Mouse (Mus musculus): ENCODE data around the gene Dcps.
A peak's percentile ranks its signal among the peaks of the same experiment; 100 is the strongest.

The Dcps gene

GRCm38 (mm10) chr9:35108916-35109315 lies 66.9 kb downstream of the Dcps start:
- peak; percentile 71 for DNase-seq (ENCODE audit: low read depth)

GRCm38 (mm10) chr9:35108066-35108465 lies 67.8 kb downstream of the Dcps start:
- no peak for DNase-seq (ENCODE audit: low read depth)

GRCm38 (mm10) chr9:35107396-35107795 lies 68.5 kb downstream of the Dcps start:
- DNase-seq (ENCODE audit: low read depth): no peak

DNA sequence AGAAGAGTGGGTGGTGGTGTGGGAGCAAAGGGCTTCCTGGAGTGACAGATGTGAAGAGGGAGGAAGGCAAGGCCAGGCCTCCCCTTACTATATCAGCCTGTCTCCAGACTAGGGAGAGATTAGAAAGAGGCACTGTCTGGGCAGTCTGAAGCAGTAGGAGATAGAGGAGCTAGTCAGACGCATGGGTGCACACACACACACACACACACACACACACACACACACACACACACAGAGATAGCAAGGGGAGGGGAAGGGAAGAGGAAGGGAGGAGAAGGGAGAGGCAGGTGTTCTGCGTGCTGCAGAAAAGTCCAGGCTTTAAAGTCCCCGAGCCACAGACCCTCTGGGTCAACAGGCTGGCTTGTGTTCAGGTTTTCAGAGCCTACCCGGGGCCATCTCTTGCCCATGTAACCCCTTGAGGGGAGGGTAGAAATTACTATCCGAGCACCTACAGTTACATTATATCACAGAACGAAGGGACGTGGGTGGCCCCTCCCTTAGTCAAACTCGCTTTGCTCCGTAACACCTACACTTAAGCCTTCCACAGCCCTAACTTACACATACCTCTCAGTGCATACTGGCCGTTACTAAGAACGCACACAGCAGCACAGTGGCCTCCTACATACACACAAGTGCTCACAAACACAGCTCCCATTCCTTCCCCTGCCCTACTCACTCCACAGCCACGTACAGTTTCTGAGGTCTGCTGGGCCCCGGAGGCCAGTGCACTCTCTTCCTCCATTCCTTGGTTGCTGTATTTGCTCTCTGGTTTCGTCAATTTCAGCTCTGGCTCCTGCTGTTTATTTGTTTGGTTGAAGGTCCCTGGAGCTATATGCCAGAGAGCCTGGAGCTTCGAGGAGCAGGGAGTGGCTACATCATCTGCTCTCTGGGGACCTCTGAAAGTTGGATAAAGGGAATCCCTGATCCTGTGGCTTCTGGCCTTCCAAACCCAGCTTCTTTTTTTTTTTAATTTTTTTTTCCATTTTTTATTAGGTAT lies 69.7 kb downstream of the Dcps start:
- DNase-seq (ENCODE audit: low read depth): no peak

DNA sequence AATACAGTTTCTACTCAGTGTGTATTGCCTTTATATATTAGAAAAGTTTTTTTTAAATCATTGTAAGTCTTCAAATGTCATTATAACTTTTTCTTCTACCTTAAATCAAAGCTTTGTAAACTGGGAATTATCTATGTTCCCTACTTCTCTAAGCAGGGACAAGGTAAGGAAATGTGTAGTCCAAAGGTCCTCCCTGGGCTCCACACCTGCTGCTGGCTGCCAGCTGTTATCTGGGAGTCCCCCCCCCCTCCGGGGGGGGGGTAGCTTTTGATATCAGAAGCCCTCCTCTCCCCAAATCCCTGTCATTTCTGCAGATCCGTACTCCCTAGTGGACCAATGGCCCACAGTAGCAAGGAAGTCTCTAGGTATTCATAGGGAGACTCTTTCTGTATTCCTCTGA lies 70.4 kb downstream of the Dcps start:
- DNase-seq (ENCODE audit: low read depth): no peak

GRCm38 (mm10) chr9:35104711-35105110 lies 71.2 kb downstream of the Dcps start:
- DNase-seq (ENCODE audit: low read depth): no peak

DNA sequence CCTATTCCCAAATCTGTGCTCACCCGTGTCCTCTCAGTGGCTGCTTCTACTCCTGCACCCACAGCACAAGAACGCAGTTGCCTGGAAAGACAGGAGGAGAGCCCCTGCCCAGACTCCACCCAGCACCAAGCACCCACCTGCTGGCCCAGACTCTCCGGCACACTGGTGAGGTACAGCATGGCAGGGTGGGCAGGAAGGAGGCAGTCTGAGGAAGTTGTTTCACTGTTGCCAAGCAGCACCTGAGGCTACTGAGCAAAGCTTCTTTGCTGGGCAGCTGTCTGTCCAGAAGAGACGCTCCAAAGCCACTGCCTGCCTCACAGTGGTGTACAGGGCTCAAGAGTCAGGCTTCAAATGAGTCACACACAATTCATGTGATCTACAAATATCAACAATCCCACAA lies 77.1 kb downstream of the Dcps start:
- peak; percentile 23 for DNase-seq (ENCODE audit: low read depth)

GRCm38 (mm10) chr9:35097901-35098300 lies 78.0 kb downstream of the Dcps start:
- no peak for DNase-seq (ENCODE audit: low read depth)

GRCm38 (mm10) chr9:35095726-35096125 lies 80.1 kb downstream of the Dcps start:
- DNase-seq (ENCODE audit: low read depth): peak; percentile 17

DNA sequence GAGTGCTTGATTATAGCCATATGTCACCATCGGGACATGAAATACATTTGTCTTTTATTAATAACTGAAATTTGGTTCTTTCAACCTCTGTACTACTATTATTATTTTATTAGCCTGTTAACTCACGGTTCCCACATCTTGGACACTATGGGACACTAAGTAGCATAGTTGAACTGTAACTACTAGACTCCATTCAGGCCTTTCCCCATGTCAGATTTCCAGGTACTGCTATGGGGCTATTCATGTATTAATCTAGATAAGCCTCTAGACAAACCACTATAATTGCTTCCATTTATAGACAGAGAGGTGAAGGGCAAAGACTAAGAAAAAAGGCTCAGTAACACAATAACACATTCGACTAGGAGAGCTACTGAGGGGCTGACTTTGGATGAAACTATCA lies 82.5 kb downstream of the Dcps start:
- DNase-seq (ENCODE audit: low read depth): no peak

DNA sequence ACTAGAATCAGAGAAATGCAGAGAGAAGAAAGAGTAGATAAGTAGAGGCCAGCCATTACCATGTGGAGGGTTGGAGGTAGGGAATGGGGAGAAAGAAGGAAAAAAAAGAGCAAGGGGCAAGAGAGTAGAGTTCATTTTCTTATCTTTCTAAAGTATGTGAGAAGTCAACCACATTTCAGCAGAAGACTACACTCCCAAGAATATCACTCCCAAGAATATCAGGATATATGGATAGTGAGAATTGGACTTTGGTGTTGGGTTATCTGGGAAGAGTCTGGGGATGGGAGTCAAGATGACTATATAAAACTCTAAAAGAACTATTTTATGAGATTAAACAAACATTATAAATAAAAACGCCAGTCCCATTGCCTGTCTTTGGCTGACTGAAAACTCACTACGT lies 83.0 kb downstream of the Dcps start:
- no peak for DNase-seq (ENCODE audit: low read depth)

All from NIH3T3 (cell line).